Mouse (Mus musculus): Measurements from ENCODE around the gene Rcan3. TPM values are rescaled to one million over a fixed set of nuclear protein-coding genes. Genes with fewer than 3 reads are reported as not detected.

Rcan3 gene
- polyA plus RNA-seq, 1 experiment from 2014 or later = 14.1 TPM

- DNase-seq (ENCODE audit: low spot score) = no peak
- no peaks in the 10 kb centered on the region for H3K27me3 ChIP-seq (ENCODE audit: control insufficient read depth, insufficient read depth, low read length)
- H3K27ac ChIP-seq (ENCODE audit: low read depth, low read length) = no peak overlapping the region
- H3K9me3 ChIP-seq (ENCODE audit: control insufficient read depth, low read length) = no peaks in the 10 kb centered on the region
- H3K4me1 ChIP-seq (replicated peaks; ENCODE audit: control insufficient read depth, insufficient read depth, low read length) = no peaks in the 10 kb centered on the region
- 87% methylated on average over 2 of the region's 2 CpGs for WGBS
- ATAC-seq (replicated peaks; ENCODE audit: low FRiP score) = no peak
- no peak overlapping the region for H3K9ac ChIP-seq (ENCODE audit: low read length)
- H3K36me3 ChIP-seq (ENCODE audit: control insufficient read depth, insufficient read depth, low read length) = no peaks in the 10 kb centered on the region
- H3K4me3 ChIP-seq (ENCODE audit: low read depth, low read length) = no peak overlapping the region
- H3K4me2 ChIP-seq (ENCODE audit: low read depth, low read length, severe bottlenecking) = no peak overlapping the region
These were observed 28.7 kb downstream of the Rcan3 start for GRCm38 (mm10) chr4:135404916-135405315.

- no peaks in the 10 kb centered on the region for H3K36me3 ChIP-seq (ENCODE audit: control insufficient read depth, insufficient read depth, low read length)
- H3K9me3 ChIP-seq (ENCODE audit: control insufficient read depth, low read length) = no peaks in the 10 kb centered on the region
- WGBS = 80% methylated on average over 10 of the region's 10 CpGs
- no peak overlapping the region for H3K9ac ChIP-seq (ENCODE audit: low read length)
- H3K4me3 ChIP-seq (ENCODE audit: low read depth, low read length) = no peak overlapping the region
- no peak overlapping the region for H3K27ac ChIP-seq (ENCODE audit: low read depth, low read length)
- H3K27me3 ChIP-seq (ENCODE audit: control insufficient read depth, insufficient read depth, low read length) = no peaks in the 10 kb centered on the region
- DNase-seq (ENCODE audit: low spot score) (no peak), ATAC-seq (replicated peaks; ENCODE audit: low FRiP score) (no peak)
- no peak overlapping the region for H3K4me2 ChIP-seq (ENCODE audit: low read depth, low read length, severe bottlenecking)
- H3K4me1 ChIP-seq (replicated peaks; ENCODE audit: control insufficient read depth, insufficient read depth, low read length) = no peaks in the 10 kb centered on the region
These were observed 29.6 kb downstream of the Rcan3 start for GRCm38 (mm10) chr4:135404048-135404447.

- DNase-seq (ENCODE audit: low spot score) (no peak), ATAC-seq (replicated peaks; ENCODE audit: low FRiP score) (no peak)
- no peaks in the 10 kb centered on the region for H3K36me3 ChIP-seq (ENCODE audit: control insufficient read depth, insufficient read depth, low read length)
- peaks cover 10% of the 10 kb centered on the region for H3K27me3 ChIP-seq (ENCODE audit: control insufficient read depth, insufficient read depth, low read length)
- H3K9ac ChIP-seq (ENCODE audit: low read length) = no peak overlapping the region
- H3K4me2 ChIP-seq (ENCODE audit: low read depth, low read length, severe bottlenecking) = no peak overlapping the region
- 26% methylated on average over 7 of the region's 7 CpGs for WGBS
- 0 out of 2 replicates have a peak, but pooled peaks cover 9% of the 10 kb centered on the region for H3K4me1 ChIP-seq (replicated peaks; ENCODE audit: control insufficient read depth, insufficient read depth, low read length)
- H3K4me3 ChIP-seq (ENCODE audit: low read depth, low read length) = no peak overlapping the region
- no peak overlapping the region for H3K27ac ChIP-seq (ENCODE audit: low read depth, low read length)
- H3K9me3 ChIP-seq (ENCODE audit: control insufficient read depth, low read length) = no peaks in the 10 kb centered on the region
These were observed 31.8 kb downstream of the Rcan3 start for GRCm38 (mm10) chr4:135401881-135402280.

- Histone ChIP-seq H3K4me3 (ENCODE audit: low read depth, low read length) (peak within 1 kb of the TSS; percentile 32), H3K4me2 (ENCODE audit: low read depth, low read length, severe bottlenecking) (peak within 1 kb of the TSS; percentile 60), H3K9me3 (ENCODE audit: control insufficient read depth, low read length) (no peaks in the 10 kb centered on the region), H3K36me3 (ENCODE audit: control insufficient read depth, insufficient read depth, low read length) (no peaks in the 10 kb centered on the region), H3K27ac (ENCODE audit: low read depth, low read length) (no peak within 1 kb of the TSS), H3K4me1 (replicated peaks; ENCODE audit: control insufficient read depth, insufficient read depth, low read length) (0 out of 2 replicates have a peak, but pooled peaks cover 9% of the 10 kb centered on the region), H3K9ac (ENCODE audit: low read length) (peak within 1 kb of the TSS; percentile 51), H3K27me3 (ENCODE audit: control insufficient read depth, insufficient read depth, low read length) (peaks cover 10% of the 10 kb centered on the region)
- WGBS = under 1% methylated on average over 29 of the region's 29 CpGs
- no peak for ATAC-seq (replicated peaks; ENCODE audit: low FRiP score)
- DNase-seq (ENCODE audit: low spot score) = peak; percentile 63
These were observed 35.7 kb downstream of the Rcan3 start, which contains the start of gene Ncmap for GRCm38 (mm10) chr4:135397991-135398390. Gene Ncmap, minus strand, starts transcription at chr4:135398227.

GRCm38 (mm10) chr4:135397551-135397950 lies 36.1 kb downstream of the Rcan3 start:
- WGBS = 1% methylated on average over 16 of the region's 16 CpGs
- 0 out of 2 replicates have a peak, but pooled peaks cover 9% of the 10 kb centered on the region for H3K4me1 ChIP-seq (replicated peaks; ENCODE audit: control insufficient read depth, insufficient read depth, low read length)
- peak overlapping the region; percentile 60 for H3K4me2 ChIP-seq (ENCODE audit: low read depth, low read length, severe bottlenecking)
- DNase-seq (ENCODE audit: low spot score) (no peak), ATAC-seq (replicated peaks; ENCODE audit: low FRiP score) (no peak)
- no peak overlapping the region for H3K27ac ChIP-seq (ENCODE audit: low read depth, low read length)
- H3K9me3 ChIP-seq (ENCODE audit: control insufficient read depth, low read length) = no peaks in the 10 kb centered on the region
- H3K4me3 ChIP-seq (ENCODE audit: low read depth, low read length) = peak overlapping the region; percentile 32
- H3K36me3 ChIP-seq (ENCODE audit: control insufficient read depth, insufficient read depth, low read length) = no peaks in the 10 kb centered on the region
- peaks cover 10% of the 10 kb centered on the region for H3K27me3 ChIP-seq (ENCODE audit: control insufficient read depth, insufficient read depth, low read length)
- peak overlapping the region; percentile 51 for H3K9ac ChIP-seq (ENCODE audit: low read length)

- Histone ChIP-seq H3K27ac (ENCODE audit: low read depth, low read length) (no peak overlapping the region), H3K9me3 (ENCODE audit: control insufficient read depth, low read length) (no peaks in the 10 kb centered on the region), H3K4me1 (replicated peaks; ENCODE audit: control insufficient read depth, insufficient read depth, low read length) (0 out of 2 replicates have a peak, but pooled peaks cover 9% of the 10 kb centered on the region), H3K36me3 (ENCODE audit: control insufficient read depth, insufficient read depth, low read length) (no peaks in the 10 kb centered on the region), H3K4me2 (ENCODE audit: low read depth, low read length, severe bottlenecking) (no peak overlapping the region), H3K27me3 (ENCODE audit: control insufficient read depth, insufficient read depth, low read length) (peaks cover 10% of the 10 kb centered on the region), H3K9ac (ENCODE audit: low read length) (no peak overlapping the region), H3K4me3 (ENCODE audit: low read depth, low read length) (no peak overlapping the region)
- ATAC-seq (replicated peaks; ENCODE audit: low FRiP score) (no peak), DNase-seq (ENCODE audit: low spot score) (no peak)
- WGBS = 90% methylated on average over 5 of the region's 5 CpGs
These were observed 37.4 kb downstream of the Rcan3 start for GRCm38 (mm10) chr4:135396303-135396702.

GRCm38 (mm10) chr4:135395375-135395774 lies 38.3 kb downstream of the Rcan3 start:
- H3K4me3 ChIP-seq (ENCODE audit: low read depth, low read length) = no peak overlapping the region
- H3K27ac ChIP-seq (ENCODE audit: low read depth, low read length) = no peak overlapping the region
- H3K4me1 ChIP-seq (replicated peaks; ENCODE audit: control insufficient read depth, insufficient read depth, low read length) = 0 out of 2 replicates have a peak, but pooled peaks cover 9% of the 10 kb centered on the region
- WGBS = 92% methylated on average over 4 of the region's 4 CpGs
- no peaks in the 10 kb centered on the region for H3K36me3 ChIP-seq (ENCODE audit: control insufficient read depth, insufficient read depth, low read length)
- H3K4me2 ChIP-seq (ENCODE audit: low read depth, low read length, severe bottlenecking) = no peak overlapping the region
- H3K9ac ChIP-seq (ENCODE audit: low read length) = no peak overlapping the region
- H3K27me3 ChIP-seq (ENCODE audit: control insufficient read depth, insufficient read depth, low read length) = peaks cover 10% of the 10 kb centered on the region
- no peaks in the 10 kb centered on the region for H3K9me3 ChIP-seq (ENCODE audit: control insufficient read depth, low read length)
- ATAC-seq (replicated peaks; ENCODE audit: low FRiP score) = no peak
- no peak for DNase-seq (ENCODE audit: low spot score)

GRCm38 (mm10) chr4:135394666-135395065 lies 39.0 kb downstream of the Rcan3 start:
- H3K4me3 ChIP-seq (ENCODE audit: low read depth, low read length) = no peak overlapping the region
- no peaks in the 10 kb centered on the region for H3K36me3 ChIP-seq (ENCODE audit: control insufficient read depth, insufficient read depth, low read length)
- H3K9me3 ChIP-seq (ENCODE audit: control insufficient read depth, low read length) = no peaks in the 10 kb centered on the region
- no peak overlapping the region for H3K27ac ChIP-seq (ENCODE audit: low read depth, low read length)
- WGBS = 81% methylated on average over 7 of the region's 7 CpGs
- DNase-seq (ENCODE audit: low spot score) (no peak), ATAC-seq (replicated peaks; ENCODE audit: low FRiP score) (no peak)
- no peak overlapping the region for H3K9ac ChIP-seq (ENCODE audit: low read length)
- 0 out of 2 replicates have a peak, but pooled peaks cover 9% of the 10 kb centered on the region for H3K4me1 ChIP-seq (replicated peaks; ENCODE audit: control insufficient read depth, insufficient read depth, low read length)
- H3K4me2 ChIP-seq (ENCODE audit: low read depth, low read length, severe bottlenecking) = no peak overlapping the region
- peaks cover 10% of the 10 kb centered on the region for H3K27me3 ChIP-seq (ENCODE audit: control insufficient read depth, insufficient read depth, low read length)

- H3K27me3 ChIP-seq (ENCODE audit: control insufficient read depth, insufficient read depth, low read length) = peaks cover 7% of the 10 kb centered on the region
- H3K9me3 ChIP-seq (ENCODE audit: control insufficient read depth, low read length) = no peaks in the 10 kb centered on the region
- 78% methylated on average over 6 of the region's 6 CpGs for WGBS
- H3K36me3 ChIP-seq (ENCODE audit: control insufficient read depth, insufficient read depth, low read length) = no peaks in the 10 kb centered on the region
- H3K4me1 ChIP-seq (replicated peaks; ENCODE audit: control insufficient read depth, insufficient read depth, low read length) = 0 out of 2 replicates have a peak, but pooled peaks cover 8% of the 10 kb centered on the region
- no peak overlapping the region for H3K4me3 ChIP-seq (ENCODE audit: low read depth, low read length)
- no peak for ATAC-seq (replicated peaks; ENCODE audit: low FRiP score)
- no peak for DNase-seq (ENCODE audit: low spot score)
- no peak overlapping the region for H3K27ac ChIP-seq (ENCODE audit: low read depth, low read length)
- H3K4me2 ChIP-seq (ENCODE audit: low read depth, low read length, severe bottlenecking) = no peak overlapping the region
- H3K9ac ChIP-seq (ENCODE audit: low read length) = no peak overlapping the region
These were observed 40.3 kb downstream of the Rcan3 start for GRCm38 (mm10) chr4:135393381-135393780.

All from forebrain, embryonic 11.5 days (tissue).